Mouse (Mus musculus) forebrain, embryonic 12.5 days (tissue): Measurements from ENCODE around the gene Lrp1. TPM values are rescaled to one million over a fixed set of nuclear protein-coding genes. Genes with fewer than 3 reads are reported as not detected.

Source experiments
- ATAC-seq: fragments of 200-750 bp; cut with Nextera tagmentation; 2 replicates; pipeline ENCODE4 v1.8.0; 2017; ENCODE audit warnings: moderate TSS enrichment; ENCODE audit not compliant: low FRiP score
- H3K27ac ChIP-seq: fragments of 300-500 bp; sonication (generic); 2 replicates; pipeline ENCODE4 v1.5.1; 2016; ENCODE audit warnings: mild to moderate bottlenecking
- H3K27me3 ChIP-seq: fragments of 300-500 bp; sonication (generic); 2 replicates; pipeline ENCODE4 v1.6.1; 2016; ENCODE audit warnings: mild to moderate bottlenecking
- H3K36me3 ChIP-seq: fragments of 300-500 bp; sonication (generic); replicated peaks from 2 replicates; pipeline ENCODE4 v1.6.1; 2016; ENCODE audit warnings: mild to moderate bottlenecking
- H3K4me1 ChIP-seq: fragments of 300-500 bp; sonication (generic); 2 replicates; pipeline ENCODE4 v1.6.1; 2016
- H3K4me2 ChIP-seq: fragments of 300-500 bp; sonication (generic); 2 replicates; pipeline ENCODE4 v1.6.1; 2016; ENCODE audit warnings: mild to moderate bottlenecking, moderate library complexity
- H3K4me3 ChIP-seq: fragments of 300-500 bp; sonication (generic); replicated peaks from 2 replicates; pipeline ENCODE4 v1.5.1; 2016; ENCODE audit warnings: mild to moderate bottlenecking
- H3K9ac ChIP-seq: fragments of 300-500 bp; sonication (generic); 2 replicates; pipeline ENCODE4 v1.6.1; 2016; ENCODE audit warnings: mild to moderate bottlenecking
- H3K9me3 ChIP-seq: fragments of 300-500 bp; sonication (generic); 2 replicates; pipeline ENCODE4 v1.6.1; 2016
- WGBS: fragments of 180-500 bp; shearing (Covaris S2); methylation state at CpG from one replicate; pipeline ENCODE4 v1.1.7; 2016; 5-methylcytosine and 5-hydroxymethylcytosine counted together
- polyA plus RNA-seq: library from polyadenylated mRNA; unstranded; fragments of >200 nt; fragmentation: Nextera tagmentation; extraction: Ambion mirVana; gene quantifications from 2 replicates; pipeline ENCODE4 v1.2.1, GENCODE M21; 2016

The Lrp1 gene
- polyA plus RNA-seq, 1 experiment from 2014 or later, result 81.8 TPM

- H3K9ac ChIP-seq, result no peak overlapping the region
- H3K4me3 ChIP-seq, result peak overlapping the region; percentile 35
- WGBS, result 8% methylated on average over 19 of the region's 19 CpGs
- H3K36me3 ChIP-seq, result no peaks in the 10 kb centered on the region
- peak; percentile 82 for ATAC-seq
- peaks cover 50% of the 10 kb centered on the region for H3K27me3 ChIP-seq
- H3K4me2 ChIP-seq, result peak overlapping the region; percentile 56
- peak overlapping the region; percentile 42; the same call in 1 of the 2 replicates for H3K27ac ChIP-seq
- H3K4me1 ChIP-seq, result peaks cover 22% of the 10 kb centered on the region
- no peaks in the 10 kb centered on the region for H3K9me3 ChIP-seq
Measured at GRCm38 (mm10) chr10:127641861-127642771, 21.2 kb upstream of the Lrp1 start.

- no peak overlapping the region for H3K27ac ChIP-seq
- no peaks in the 10 kb centered on the region for H3K9me3 ChIP-seq
- no peaks in the 10 kb centered on the region for H3K36me3 ChIP-seq
- no peak overlapping the region for H3K9ac ChIP-seq
- WGBS, result 73% methylated on average over 5 of the region's 5 CpGs
- H3K27me3 ChIP-seq, result peaks cover 50% of the 10 kb centered on the region
- H3K4me1 ChIP-seq, result peaks cover 22% of the 10 kb centered on the region
- ATAC-seq, result no peak
- H3K4me3 ChIP-seq, result no peak overlapping the region
- H3K4me2 ChIP-seq, result no peak overlapping the region
Measured at GRCm38 (mm10) chr10:127640421-127640820, 19.5 kb upstream of the Lrp1 start.

- WGBS, result 86% methylated on average over 7 of the region's 7 CpGs
- Histone ChIP-seq H3K27me3 (no peaks in the 10 kb centered on the region), H3K4me2 (no peak overlapping the region), H3K4me1 (no peaks in the 10 kb centered on the region), H3K27ac (no peak overlapping the region), H3K9ac (no peak overlapping the region), H3K9me3 (no peaks in the 10 kb centered on the region), H3K36me3 (no peaks in the 10 kb centered on the region), H3K4me3 (no peak overlapping the region)
- no peak for ATAC-seq
Measured at GRCm38 (mm10) chr10:127632668-127633271, 11.8 kb upstream of the Lrp1 start.

GRCm38 (mm10) chr10:127631261-127632214, 10.6 kb upstream of the Lrp1 start:
- Histone ChIP-seq H3K4me3 (no peak overlapping the region), H3K36me3 (no peaks in the 10 kb centered on the region), H3K4me1 (no peaks in the 10 kb centered on the region), H3K4me2 (no peak overlapping the region), H3K9ac (no peak overlapping the region), H3K9me3 (no peaks in the 10 kb centered on the region), H3K27me3 (no peaks in the 10 kb centered on the region), H3K27ac (no peak overlapping the region)
- 83% methylated on average over 10 of the region's 10 CpGs for WGBS
- no peak for ATAC-seq

- no peaks in the 10 kb centered on the region for H3K36me3 ChIP-seq
- H3K9me3 ChIP-seq, result no peaks in the 10 kb centered on the region
- 89% methylated on average over 3 of the region's 3 CpGs for WGBS
- H3K4me2 ChIP-seq, result no peak overlapping the region
- H3K9ac ChIP-seq, result no peak overlapping the region
- H3K27me3 ChIP-seq, result no peaks in the 10 kb centered on the region
- peaks cover 11% of the 10 kb centered on the region for H3K4me1 ChIP-seq
- no peak overlapping the region for H3K27ac ChIP-seq
- no peak overlapping the region for H3K4me3 ChIP-seq
- no peak for ATAC-seq
Measured at GRCm38 (mm10) chr10:127626433-127626832, 5.5 kb upstream of the Lrp1 start.

- no peak for ATAC-seq
- Histone ChIP-seq H3K4me3 (no peak overlapping the region), H3K4me1 (peaks cover 25% of the 10 kb centered on the region), H3K9ac (no peak overlapping the region), H3K4me2 (no peak overlapping the region), H3K9me3 (no peaks in the 10 kb centered on the region), H3K27ac (no peak overlapping the region), H3K27me3 (no peaks in the 10 kb centered on the region), H3K36me3 (no peaks in the 10 kb centered on the region)
- WGBS, result 97% methylated on average over 6 of the region's 6 CpGs
Measured at GRCm38 (mm10) chr10:127623439-127624216, 2.7 kb upstream of the Lrp1 start.

- no peak for ATAC-seq
- WGBS, result 63% methylated on average over 4 of the region's 4 CpGs
- Histone ChIP-seq H3K27ac (peak overlapping the region; percentile 89; the same call in 1 of the 2 replicates), H3K36me3 (no peaks in the 10 kb centered on the region), H3K9me3 (no peaks in the 10 kb centered on the region), H3K27me3 (no peaks in the 10 kb centered on the region), H3K4me1 (peaks cover 35% of the 10 kb centered on the region), H3K9ac (no peak overlapping the region), H3K4me3 (no peak overlapping the region), H3K4me2 (no peak overlapping the region)
Measured at GRCm38 (mm10) chr10:127622661-127623060, 1.7 kb upstream of the Lrp1 start.

- H3K4me3 ChIP-seq, result peak overlapping the region; percentile 74
- H3K36me3 ChIP-seq, result no peaks in the 10 kb centered on the region
- whole genome bisulfite sequencing, result under 1% methylated on average over 13 of the region's 13 CpGs
- H3K27ac ChIP-seq, result peak overlapping the region; percentile 89
- ATAC-seq, result peak; percentile 12
- peak overlapping the region; percentile 89 for H3K9ac ChIP-seq
- H3K4me1 ChIP-seq, result peaks cover 42% of the 10 kb centered on the region
- no peaks in the 10 kb centered on the region for H3K9me3 ChIP-seq
- H3K4me2 ChIP-seq, result peak overlapping the region; percentile 65
- no peaks in the 10 kb centered on the region for H3K27me3 ChIP-seq
Measured at GRCm38 (mm10) chr10:127622057-127622392, 1.1 kb upstream of the Lrp1 start.

GRCm38 (mm10) chr10:127621191-127622056, 476 bp upstream of the Lrp1 start:
- Histone ChIP-seq H3K4me2 (peak overlapping the region; percentile 65), H3K4me1 (peaks cover 48% of the 10 kb centered on the region), H3K27me3 (no peaks in the 10 kb centered on the region), H3K36me3 (no peaks in the 10 kb centered on the region), H3K9ac (peak overlapping the region; percentile 89), H3K9me3 (no peaks in the 10 kb centered on the region), H3K27ac (peak overlapping the region; percentile 89), H3K4me3 (peak overlapping the region; percentile 74)
- peak; percentile 90 for ATAC-seq
- WGBS, result under 1% methylated on average over 34 of the region's 39 CpGs

- Histone ChIP-seq H3K9me3 (no peaks in the 10 kb centered on the region), H3K27ac (peak overlapping the region; percentile 89), H3K4me2 (peak overlapping the region; percentile 65), H3K4me1 (peaks cover 62% of the 10 kb centered on the region), H3K36me3 (no peaks in the 10 kb centered on the region), H3K27me3 (no peaks in the 10 kb centered on the region), H3K9ac (peak overlapping the region; percentile 89), H3K4me3 (peak overlapping the region; percentile 74)
- under 1% methylated on average over 12 of the region's 12 CpGs for WGBS
- peak; percentile 1 for ATAC-seq
Measured at GRCm38 (mm10) chr10:127619941-127620405, 975 bp downstream of the Lrp1 start.
